Mouse (Mus musculus) testis, adult 2 months (tissue): ENCODE measurements around the gene Spag9.

Experiments
- CTCF ChIP-seq: fragments of 200-500 bp; IDR thresholded peaks from 2 replicates; pipeline ENCODE4 v1.5.1; 2012; ENCODE audit warnings: low read depth, mild to moderate bottlenecking, inconsistent platforms, low read length, moderate library complexity; ENCODE audit not compliant: control insufficient read depth, insufficient read depth, insufficient replicate concordance
- POLR2A ChIP-seq: fragments of 200-500 bp; IDR thresholded peaks from 2 replicates; pipeline ENCODE4 v1.6.1; 2012; ENCODE audit warnings: low read depth, mild to moderate bottlenecking, inconsistent platforms, low read length, moderate library complexity; ENCODE audit not compliant: control insufficient read depth

DNA sequence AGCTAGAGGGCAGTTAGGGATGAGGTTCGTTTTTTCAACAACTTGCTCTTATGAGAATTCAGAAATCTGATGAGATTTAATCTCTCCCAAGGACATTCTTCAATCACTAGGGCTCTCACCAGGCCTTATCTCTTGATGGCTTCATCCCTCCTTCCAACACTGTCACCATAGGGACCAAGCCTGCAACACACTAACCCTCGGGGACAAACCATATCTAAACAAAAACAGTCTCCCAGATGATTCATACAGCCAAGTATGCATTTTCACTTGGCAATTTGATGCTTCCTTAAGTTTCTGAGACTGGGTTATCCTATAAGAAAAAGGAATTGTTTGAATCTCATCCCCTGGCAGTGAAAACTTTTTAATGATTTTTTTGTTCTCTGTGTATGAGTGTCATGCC is 37.1 kb downstream of the Spag9 start:
- TF ChIP-seq POLR2A = no peak
- no peak for TF ChIP-seq CTCF
